Mouse (Mus musculus): ENCODE results near the gene Zfp628. TPM values are rescaled to one million over a fixed set of nuclear protein-coding genes. Genes with fewer than 3 reads are reported as not detected.

The Zfp628 gene
- polyA plus RNA-seq, 1 experiment: 9.0 TPM

DNA sequence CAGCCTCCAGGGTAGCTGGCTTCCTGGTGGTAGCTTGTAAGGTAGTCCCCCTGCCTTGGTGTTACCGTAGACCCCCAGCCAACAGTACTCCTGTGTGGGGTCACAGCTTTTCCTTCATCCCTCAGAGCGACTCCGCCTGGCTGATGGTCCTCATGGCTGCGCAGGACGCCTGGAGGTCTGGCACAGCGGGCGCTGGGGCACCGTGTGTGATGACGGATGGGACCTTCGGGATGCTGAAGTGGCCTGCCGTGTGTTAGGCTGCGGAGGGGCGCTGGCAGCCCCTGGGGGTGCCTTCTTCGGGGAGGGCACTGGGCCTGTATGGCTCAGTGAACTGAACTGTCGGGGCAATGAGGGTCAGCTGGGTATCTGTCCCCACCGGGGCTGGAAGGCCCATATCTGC lies 11.8 kb downstream of the Zfp628 start:
- H3K79me2 ChIP-seq (ENCODE audit: control insufficient read depth, insufficient read depth): no peaks in the 10 kb centered on the region
- no peak overlapping the region for H3ac ChIP-seq (ENCODE audit: control insufficient read depth, insufficient read length, low read depth)
- H3K27me3 ChIP-seq (ENCODE audit: control insufficient read depth, insufficient read depth, insufficient read length): no peaks in the 10 kb centered on the region
- no peaks in the 10 kb centered on the region for H3K36me3 ChIP-seq (ENCODE audit: control insufficient read depth, insufficient read depth)
- H3K79me3 ChIP-seq (ENCODE audit: low read depth): no peaks in the 10 kb centered on the region
- TF ChIP-seq MYOG (IDR thresholded peaks at IDR 0.05; ENCODE audit: control insufficient read depth, extremely low read depth, insufficient read length): no peak
- no peak for TF ChIP-seq CEBPB (IDR thresholded peaks at IDR 0.05; ENCODE audit: low read depth)
- no peak for TF ChIP-seq CTCF (IDR thresholded peaks at IDR 0.05; ENCODE audit: control insufficient read depth, insufficient read depth, insufficient read length)
- TF ChIP-seq MAX (IDR thresholded peaks at IDR 0.05): no peak
- H3K4me3 ChIP-seq (ENCODE audit: insufficient read depth, poor library complexity, severe bottlenecking): no peak overlapping the region

DNA sequence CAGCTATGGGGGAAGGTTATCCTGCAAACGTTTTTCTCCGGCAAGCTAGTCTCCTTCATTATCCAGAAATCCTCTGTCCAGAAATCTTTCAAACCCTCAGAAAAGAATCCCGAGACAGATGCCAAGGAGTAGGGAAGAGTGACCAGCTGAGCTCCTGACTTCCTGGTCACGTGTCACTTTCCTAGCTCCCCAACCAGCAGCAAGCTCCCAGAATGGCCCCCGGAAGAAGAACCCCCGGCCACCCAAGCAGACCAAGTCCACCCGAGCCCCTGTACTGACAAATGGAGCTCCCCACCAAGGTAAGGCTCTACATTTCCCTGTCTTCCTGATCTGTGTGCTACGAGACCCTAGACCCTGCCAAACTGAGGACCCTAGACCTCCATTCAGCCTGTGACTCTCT lies 12.7 kb downstream of the Zfp628 start:
- Histone ChIP-seq H3K27me3 (ENCODE audit: control insufficient read depth, insufficient read depth, insufficient read length) (no peaks in the 10 kb centered on the region), H3K79me3 (ENCODE audit: low read depth) (no peaks in the 10 kb centered on the region), H3K4me3 (ENCODE audit: insufficient read depth, poor library complexity, severe bottlenecking) (no peak overlapping the region), H3ac (ENCODE audit: control insufficient read depth, insufficient read length, low read depth) (no peak overlapping the region), H3K79me2 (ENCODE audit: control insufficient read depth, insufficient read depth) (no peaks in the 10 kb centered on the region), H3K36me3 (ENCODE audit: control insufficient read depth, insufficient read depth) (no peaks in the 10 kb centered on the region)
- no peak for TF ChIP-seq CEBPB (IDR thresholded peaks at IDR 0.05; ENCODE audit: low read depth)
- no peak for TF ChIP-seq FOSL1 (IDR thresholded peaks at IDR 0.05; ENCODE audit: insufficient read depth, low read length, poor library complexity, severe bottlenecking)
- TF ChIP-seq USF1 (IDR thresholded peaks at IDR 0.05; ENCODE audit: low read depth): no peak
- no peak for TF ChIP-seq MYOG (IDR thresholded peaks at IDR 0.05; ENCODE audit: control insufficient read depth, extremely low read depth, insufficient read length)
- no peak for TF ChIP-seq CTCF (IDR thresholded peaks at IDR 0.05; ENCODE audit: control insufficient read depth, insufficient read depth, insufficient read length)
- no peak for TF ChIP-seq MYOD1 (IDR thresholded peaks at IDR 0.05; ENCODE audit: control insufficient read depth, insufficient read length, low read depth)
- TF ChIP-seq MAX (IDR thresholded peaks at IDR 0.05): no peak

DNA sequence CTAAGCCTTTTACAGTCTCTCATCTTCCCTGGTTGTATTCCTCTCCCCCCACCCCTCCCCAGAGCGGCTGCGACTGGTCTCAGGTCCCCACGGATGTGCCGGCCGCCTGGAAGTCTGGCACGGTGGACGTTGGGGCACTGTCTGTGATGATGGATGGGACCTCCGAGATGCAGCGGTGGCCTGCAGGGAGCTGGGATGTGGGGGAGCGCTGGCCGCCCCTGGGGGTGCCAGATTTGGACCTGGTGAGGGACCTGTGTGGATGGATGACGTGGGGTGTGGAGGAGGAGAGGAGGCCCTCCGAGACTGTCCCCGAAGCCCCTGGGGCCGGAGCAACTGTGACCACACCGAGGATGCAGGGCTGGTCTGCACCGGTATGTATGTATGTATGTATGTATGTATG lies 13.3 kb downstream of the Zfp628 start:
- Histone ChIP-seq H3K4me3 (ENCODE audit: insufficient read depth, poor library complexity, severe bottlenecking) (no peak overlapping the region), H3ac (ENCODE audit: control insufficient read depth, insufficient read length, low read depth) (no peak overlapping the region), H3K27me3 (ENCODE audit: control insufficient read depth, insufficient read depth, insufficient read length) (no peaks in the 10 kb centered on the region), H3K79me2 (ENCODE audit: control insufficient read depth, insufficient read depth) (no peaks in the 10 kb centered on the region), H3K79me3 (ENCODE audit: low read depth) (no peaks in the 10 kb centered on the region), H3K36me3 (ENCODE audit: control insufficient read depth, insufficient read depth) (no peaks in the 10 kb centered on the region)
- TF ChIP-seq CEBPB (IDR thresholded peaks at IDR 0.05; ENCODE audit: low read depth): no peak

DNA sequence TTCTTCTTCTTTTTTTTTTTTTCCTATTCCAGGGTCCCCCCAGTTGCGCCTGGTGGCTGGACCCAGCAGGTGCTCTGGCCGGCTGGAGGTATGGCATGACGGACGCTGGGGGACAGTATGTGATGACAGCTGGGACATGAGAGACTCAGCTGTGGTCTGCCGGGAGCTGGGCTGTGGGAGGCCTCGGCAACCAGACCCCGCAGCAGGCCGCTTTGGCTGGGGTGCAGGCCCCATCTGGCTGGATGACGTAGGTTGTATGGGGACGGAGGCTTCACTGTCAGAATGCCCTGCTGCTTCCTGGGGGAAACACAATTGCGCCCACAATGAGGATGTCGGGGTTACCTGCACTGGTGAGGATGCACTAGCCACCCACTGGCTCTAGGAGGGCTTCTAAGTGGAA lies 18.1 kb downstream of the Zfp628 start:
- Histone ChIP-seq H3ac (ENCODE audit: control insufficient read depth, insufficient read length, low read depth) (no peak overlapping the region), H3K36me3 (ENCODE audit: control insufficient read depth, insufficient read depth) (no peaks in the 10 kb centered on the region), H3K27me3 (ENCODE audit: control insufficient read depth, insufficient read depth, insufficient read length) (no peaks in the 10 kb centered on the region), H3K79me2 (ENCODE audit: control insufficient read depth, insufficient read depth) (no peaks in the 10 kb centered on the region), H3K4me3 (ENCODE audit: insufficient read depth, poor library complexity, severe bottlenecking) (no peak overlapping the region), H3K79me3 (ENCODE audit: low read depth) (no peaks in the 10 kb centered on the region)
- TF ChIP-seq MAX (IDR thresholded peaks at IDR 0.05) (no peak), USF1 (IDR thresholded peaks at IDR 0.05; ENCODE audit: low read depth) (no peak), CTCF (IDR thresholded peaks at IDR 0.05; ENCODE audit: control insufficient read depth, insufficient read depth, insufficient read length) (no peak), MYOG (IDR thresholded peaks at IDR 0.05; ENCODE audit: control insufficient read depth, extremely low read depth, insufficient read length) (no peak), MYOD1 (IDR thresholded peaks at IDR 0.05; ENCODE audit: control insufficient read depth, insufficient read length, low read depth) (no peak), FOSL1 (IDR thresholded peaks at IDR 0.05; ENCODE audit: insufficient read depth, low read length, poor library complexity, severe bottlenecking) (no peak), CEBPB (IDR thresholded peaks at IDR 0.05; ENCODE audit: low read depth) (no peak)

DNA sequence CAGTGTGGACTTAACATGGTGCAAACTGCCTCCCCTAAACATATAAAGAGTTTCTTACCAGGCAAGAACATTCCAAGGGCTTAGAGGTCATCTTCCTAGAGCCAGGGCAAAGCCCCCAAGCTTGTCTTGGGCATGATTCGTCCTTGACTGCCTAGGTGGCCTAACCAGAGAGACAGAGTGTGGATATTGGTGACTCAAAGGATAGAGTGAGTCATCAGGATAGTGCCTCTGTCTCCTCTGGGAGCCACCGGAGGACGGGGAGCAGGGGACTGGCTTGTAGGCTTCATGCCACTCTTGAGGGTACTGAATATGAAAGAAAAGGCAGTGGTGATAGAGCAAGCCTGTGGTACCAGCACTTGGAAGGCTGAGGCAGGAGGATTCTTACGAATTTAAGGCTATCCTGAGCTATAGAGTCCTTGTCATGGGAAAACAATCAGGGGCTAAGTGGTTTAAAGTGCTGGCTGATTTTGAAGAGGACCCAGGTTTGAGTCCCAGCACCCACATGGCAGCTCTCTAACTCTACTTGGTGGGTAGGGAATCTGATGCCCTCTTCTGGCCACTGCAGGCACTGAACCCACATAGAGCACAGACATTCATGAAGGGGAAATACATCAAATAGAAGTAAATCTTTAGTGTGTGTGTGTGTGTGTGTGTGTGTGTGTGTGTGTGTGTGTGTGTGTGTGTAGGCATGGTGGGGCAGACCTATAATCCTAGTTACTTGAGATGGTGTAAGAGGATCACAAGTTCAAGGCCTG lies 19.3 kb downstream of the Zfp628 start:
- Histone ChIP-seq H3K79me3 (ENCODE audit: low read depth) (no peaks in the 10 kb centered on the region), H3K4me3 (ENCODE audit: insufficient read depth, poor library complexity, severe bottlenecking) (no peak overlapping the region), H3ac (ENCODE audit: control insufficient read depth, insufficient read length, low read depth) (no peak overlapping the region), H3K36me3 (ENCODE audit: control insufficient read depth, insufficient read depth) (no peaks in the 10 kb centered on the region), H3K79me2 (ENCODE audit: control insufficient read depth, insufficient read depth) (no peaks in the 10 kb centered on the region), H3K27me3 (ENCODE audit: control insufficient read depth, insufficient read depth, insufficient read length) (no peaks in the 10 kb centered on the region)
- TF ChIP-seq USF1 (IDR thresholded peaks at IDR 0.05; ENCODE audit: low read depth) (no peak), MAX (IDR thresholded peaks at IDR 0.05) (no peak), MYOG (IDR thresholded peaks at IDR 0.05; ENCODE audit: control insufficient read depth, extremely low read depth, insufficient read length) (no peak), CEBPB (IDR thresholded peaks at IDR 0.05; ENCODE audit: low read depth) (no peak), FOSL1 (IDR thresholded peaks at IDR 0.05; ENCODE audit: insufficient read depth, low read length, poor library complexity, severe bottlenecking) (no peak), MYOD1 (IDR thresholded peaks at IDR 0.05; ENCODE audit: control insufficient read depth, insufficient read length, low read depth) (no peak), CTCF (IDR thresholded peaks at IDR 0.05; ENCODE audit: control insufficient read depth, insufficient read depth, insufficient read length) (no peak)

DNA sequence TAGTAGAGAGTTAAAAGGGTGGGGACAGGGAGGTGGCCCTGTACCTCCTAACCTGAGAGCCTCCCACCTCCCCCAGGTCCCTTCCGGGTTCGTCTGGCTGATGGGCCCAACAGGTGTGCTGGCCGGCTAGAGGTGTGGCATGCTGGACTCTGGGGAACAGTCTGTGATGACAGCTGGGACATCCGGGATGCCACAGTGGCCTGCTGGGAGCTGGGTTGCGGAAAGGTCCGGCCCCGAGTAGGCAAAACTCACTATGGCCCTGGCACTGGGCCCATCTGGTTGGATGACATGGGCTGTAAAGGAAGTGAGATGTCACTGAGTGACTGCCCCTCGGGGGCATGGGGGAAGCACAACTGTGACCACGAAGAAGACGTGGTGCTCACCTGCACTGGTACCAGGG lies 21.8 kb downstream of the Zfp628 start:
- H3K36me3 ChIP-seq (ENCODE audit: control insufficient read depth, insufficient read depth): no peaks in the 10 kb centered on the region
- H3K79me2 ChIP-seq (ENCODE audit: control insufficient read depth, insufficient read depth): no peaks in the 10 kb centered on the region
- no peak overlapping the region for H3K4me3 ChIP-seq (ENCODE audit: insufficient read depth, poor library complexity, severe bottlenecking)

More for the DNA sequence above, 21.8 kb downstream of the Zfp628 start:
- Histone ChIP-seq H3K79me3 (ENCODE audit: low read depth) (no peaks in the 10 kb centered on the region), H3K27me3 (ENCODE audit: control insufficient read depth, insufficient read depth, insufficient read length) (no peaks in the 10 kb centered on the region), H3ac (ENCODE audit: control insufficient read depth, insufficient read length, low read depth) (no peak overlapping the region)
- TF ChIP-seq MYOG (IDR thresholded peaks at IDR 0.05; ENCODE audit: control insufficient read depth, extremely low read depth, insufficient read length): no peak
- TF ChIP-seq FOSL1 (IDR thresholded peaks at IDR 0.05; ENCODE audit: insufficient read depth, low read length, poor library complexity, severe bottlenecking): no peak
- no peak for TF ChIP-seq CTCF (IDR thresholded peaks at IDR 0.05; ENCODE audit: control insufficient read depth, insufficient read depth, insufficient read length)
- no peak for TF ChIP-seq CEBPB (IDR thresholded peaks at IDR 0.05; ENCODE audit: low read depth)
- TF ChIP-seq MAX (IDR thresholded peaks at IDR 0.05): no peak

All from C2C12 (cell line).